Mouse (Mus musculus) megakaryocyte, embryonic 14.5 days (primary cell): Measurements from ENCODE around the gene Ccdc14.

ENCODE experiments used
- FLI1 ChIP-seq: IDR thresholded peaks from 2 replicates; pipeline ENCODE4 v1.6.1; 2012; ENCODE audit warnings: low read length, inconsistent platforms, mixed read lengths
- GATA1 ChIP-seq: IDR thresholded peaks from 3 replicates; pipeline ENCODE4 v1.6.1; 2012; ENCODE audit warnings: mixed read lengths, low read length, inconsistent platforms, borderline replicate concordance

DNA sequence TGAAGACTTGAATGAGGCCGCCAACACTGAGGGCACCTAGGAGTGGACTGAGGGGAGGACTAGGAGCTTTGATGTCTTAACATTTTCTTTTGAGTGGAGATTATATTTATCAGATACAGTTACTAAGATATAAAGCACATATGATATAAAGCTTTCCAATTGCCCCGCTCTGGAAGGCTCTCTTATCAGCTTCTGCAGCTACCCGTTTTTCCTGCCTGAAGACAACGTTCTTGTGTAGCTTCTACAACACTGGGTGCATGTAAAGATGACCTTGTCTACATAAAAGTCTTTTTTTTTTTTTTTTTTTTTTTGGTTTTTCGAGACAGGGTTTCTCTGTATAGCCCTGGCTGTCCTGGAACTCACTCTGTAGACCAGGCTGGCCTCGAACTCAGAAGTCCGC is 4.1 kb downstream of the Ccdc14 start:
- TF ChIP-seq GATA1, result no peak
- no peak for TF ChIP-seq FLI1
